Mouse (Mus musculus) right cerebral cortex, postnatal 10 days (tissue): ENCODE results near the gene Crat.

Source experiments
- DNase-seq, 2 experiments: peaks; one replicate each; pipeline ENCODE4 v3.0.0; 2021; ENCODE audit warnings: low spot score in 2 of 2

Crat gene

GRCm38 (mm10) chr2:30366203-30366602 lies 49.4 kb downstream of the Crat start:
- no peak for DNase-seq

GRCm38 (mm10) chr2:30365281-30366069 lies 50.1 kb downstream of the Crat start:
- no peak for DNase-seq

- peak; percentile 99 to 100 for DNase-seq
Observed at GRCm38 (mm10) chr2:30363773-30364650, 51.6 kb downstream of the Crat start, which contains the start of gene Miga2. Gene Miga2 (plus strand): TSS chr2:30364233.

GRCm38 (mm10) chr2:30362865-30363264 lies 52.7 kb downstream of the Crat start:
- DNase-seq, result no peak

- DNase-seq, result no peak
Observed at GRCm38 (mm10) chr2:30360626-30361025, 55.0 kb downstream of the Crat start.

GRCm38 (mm10) chr2:30358533-30359531 lies 56.8 kb downstream of the Crat start, which contains the start of gene Sh3glb2:
Gene Sh3glb2 (minus strand): TSS chr2:30359337.
- peak; percentile 85 to 89 for DNase-seq

GRCm38 (mm10) chr2:30357552-30358510 lies 57.8 kb downstream of the Crat start:
- DNase-seq, result peak; percentile 55 to 76

GRCm38 (mm10) chr2:30356906-30357305 lies 58.7 kb downstream of the Crat start:
- no peak for DNase-seq

GRCm38 (mm10) chr2:30356266-30356665 lies 59.3 kb downstream of the Crat start:
- no peak for DNase-seq

GRCm38 (mm10) chr2:30355861-30356260 lies 59.8 kb downstream of the Crat start:
- DNase-seq, result no peak

- DNase-seq, result peak; percentile 16 to 23
Observed at GRCm38 (mm10) chr2:30351149-30351548, 64.5 kb downstream of the Crat start.
